Mouse (Mus musculus) B cell, adult 67 days (primary cell): Measurements from ENCODE around the gene Gimd1. TPM values are rescaled to one million over a fixed set of nuclear protein-coding genes. Genes with fewer than 3 reads are reported as not detected.

Experiments used
- total RNA-seq, 2 experiments: library from RNA; stranded (reverse); gene quantifications; 4 replicates each; pipeline ENCODE4 v1.2.4; 2023

Gene Gimd1
- total RNA-seq = not detected

GRCm38 (mm10) chr3:132629601-132630239, at the start of gene Gimd1:
Gimd1 (plus strand) TSS chr3:132629820.

DNA sequence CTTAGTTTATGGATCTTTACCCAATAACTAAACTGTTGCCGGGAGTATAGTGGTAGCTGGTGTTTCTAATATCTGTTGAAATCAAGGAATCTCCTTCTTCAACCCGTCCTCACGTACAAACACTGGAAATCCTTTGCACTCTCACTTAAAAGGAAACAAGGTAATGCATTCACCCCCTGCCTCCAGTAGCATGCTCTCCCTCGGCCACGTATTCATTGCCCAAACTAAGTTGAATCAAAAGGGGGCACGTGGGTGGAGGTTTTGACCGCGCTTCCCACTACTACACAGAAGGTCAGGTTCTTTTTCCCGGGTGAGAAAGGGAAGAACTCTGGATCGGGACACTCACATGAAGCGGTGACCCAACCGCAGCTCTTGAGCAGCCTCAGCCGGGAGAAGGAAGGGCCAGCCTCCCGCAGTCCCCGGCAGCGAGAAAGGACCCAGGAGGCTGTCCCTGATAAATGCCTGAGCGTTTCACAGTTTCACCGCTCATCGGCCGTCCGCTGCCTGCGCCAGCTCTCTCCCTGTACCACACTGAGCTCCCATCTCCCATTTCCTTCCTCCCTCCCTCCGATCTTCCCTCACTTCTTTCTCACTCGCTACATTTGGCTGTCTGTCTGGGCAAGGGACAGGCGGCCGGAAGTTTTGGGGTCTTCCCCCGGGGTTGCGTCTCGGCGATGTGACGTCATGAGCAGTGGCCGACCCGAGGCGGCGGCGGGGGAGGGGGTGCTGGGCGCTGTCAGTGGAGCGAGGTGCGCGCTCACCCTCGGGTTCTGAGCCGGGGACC, 54.0 kb downstream of the Gimd1 start, which contains the start of gene Tbck:
Gene Tbck (plus strand): TSS at position 698 of the 784 bp plus-strand sequence.

GRCm38 (mm10) chr3:132684231-132684928, 54.8 kb downstream of the Gimd1 start, which contains the start of gene Aimp1:
Aimp1 (minus strand) TSS chr3:132684370.

Other genes starting within 250 kb of the Gimd1 start
- 10 to 100 TPM; 32.7 to 34.1 TPM for gene Tbck, start 54.3 kb downstream of the Gimd1 start, total RNA-seq
- gene Aimp1, start 54.5 kb downstream of the Gimd1 start, total RNA-seq = 10 to 100 TPM; 47.8 to 48.3 TPM